Mouse (Mus musculus): ENCODE measurements around the gene Rab5a. TPM values are rescaled to one million over a fixed set of nuclear protein-coding genes. Genes with fewer than 3 reads are reported as not detected.
"Not testable (repeated sequence)": the region's sequence is repeated elsewhere in the genome, so short reads cannot be mapped to it uniquely, and the experiment has no call there.

The Rab5a gene
- polyA plus RNA-seq, 1 experiment from 2014 or later = 91.6 TPM

- Histone ChIP-seq H3K27ac (no peak overlapping the region), H3K4me1 (no peaks in the 10 kb centered on the region), H3K4me3 (no peak overlapping the region), H3K9ac (no peak overlapping the region), H3K36me3 (peaks cover 31% of the 10 kb centered on the region), H3K27me3 (no peaks in the 10 kb centered on the region), H3K4me2 (no peak overlapping the region), H3K9me3 (no peaks in the 10 kb centered on the region)
- ATAC-seq (ENCODE audit: insufficient number of reproducible peaks, low FRiP score, low TSS enrichment, low read depth) = no peak
- 89% methylated on average over 4 of the region's 4 CpGs for WGBS
Measured at GRCm38 (mm10) chr17:53488291-53489006, 9.4 kb downstream of the Rab5a start.

GRCm38 (mm10) chr17:53489007-53489378, 10.0 kb downstream of the Rab5a start:
- Histone ChIP-seq H3K9me3 (no peaks in the 10 kb centered on the region), H3K4me2 (no peak overlapping the region), H3K9ac (no peak overlapping the region), H3K27me3 (no peaks in the 10 kb centered on the region), H3K27ac (no peak overlapping the region), H3K4me3 (no peak overlapping the region), H3K36me3 (peaks cover 32% of the 10 kb centered on the region), H3K4me1 (no peaks in the 10 kb centered on the region)
- WGBS = 95% methylated on average over 1 of the region's 1 CpGs
- no peak for ATAC-seq (ENCODE audit: insufficient number of reproducible peaks, low FRiP score, low TSS enrichment, low read depth)

DNA sequence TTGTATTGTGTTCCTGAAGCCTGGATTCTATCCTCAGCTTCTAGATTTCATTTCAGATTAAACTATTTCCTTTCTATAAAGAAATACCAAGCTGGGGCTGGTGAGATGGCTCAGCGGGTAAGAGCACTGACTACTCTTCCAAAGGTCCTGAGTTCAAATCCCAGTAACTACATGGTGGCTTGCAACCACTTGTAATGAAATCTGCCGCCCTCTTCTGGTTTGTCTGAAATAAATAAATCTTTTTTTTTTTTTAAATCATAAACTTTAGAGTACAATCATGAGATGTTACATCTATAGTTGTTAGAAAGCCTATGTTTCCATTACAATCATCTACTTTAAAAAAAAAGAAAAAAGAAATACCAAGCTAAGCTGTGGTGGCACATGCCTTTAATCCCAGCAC, 23.9 kb downstream of the Rab5a start:
- H3K4me1 ChIP-seq = no peaks in the 10 kb centered on the region
- H3K36me3 ChIP-seq = peaks cover 57% of the 10 kb centered on the region
- WGBS = 96% methylated on average over 2 of the region's 2 CpGs
- no peak overlapping the region for H3K4me2 ChIP-seq
- H3K4me3 ChIP-seq = no peak overlapping the region
- no peaks in the 10 kb centered on the region for H3K27me3 ChIP-seq
- ATAC-seq (ENCODE audit: insufficient number of reproducible peaks, low FRiP score, low TSS enrichment, low read depth) = no peak
- H3K9me3 ChIP-seq = no peaks in the 10 kb centered on the region
- no peak overlapping the region for H3K9ac ChIP-seq
- no peak overlapping the region for H3K27ac ChIP-seq

DNA sequence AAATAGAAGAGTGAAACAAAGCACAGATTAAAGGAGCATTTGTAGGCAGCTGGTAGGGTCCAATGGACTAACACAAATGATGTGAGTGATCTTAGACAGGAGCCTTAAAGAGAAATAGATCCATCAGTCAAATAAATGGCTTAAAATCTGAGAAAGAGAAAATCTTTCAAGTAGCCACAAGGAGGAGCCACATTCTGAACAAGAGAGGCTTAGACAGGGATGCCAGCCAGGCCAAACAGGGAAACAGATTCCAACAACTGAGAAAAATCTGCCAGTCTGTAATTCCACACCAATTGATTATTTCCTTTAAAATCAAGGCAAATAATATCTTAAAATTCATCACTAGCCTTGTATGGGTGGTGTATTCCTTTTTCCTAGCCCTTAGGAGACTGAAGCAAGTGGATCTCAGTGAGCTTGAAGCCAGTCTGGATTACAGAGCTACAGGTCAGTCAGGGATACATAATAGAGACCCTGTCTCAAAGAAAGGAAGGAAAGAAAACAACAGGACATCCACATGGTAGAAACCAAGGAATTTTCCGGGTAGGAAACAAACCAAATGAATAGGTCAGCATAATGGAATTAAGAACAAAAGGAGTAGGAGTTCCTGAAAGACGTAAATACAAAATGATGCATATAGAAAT, 33.4 kb downstream of the Rab5a start:
- H3K36me3 ChIP-seq = 0 out of 2 replicates have a peak, but pooled peaks cover 6% of the 10 kb centered on the region
- no peaks in the 10 kb centered on the region for H3K27me3 ChIP-seq
- H3K4me1 ChIP-seq = no peaks in the 10 kb centered on the region
- WGBS = 77% methylated on average over 2 of the region's 2 CpGs
- H3K9me3 ChIP-seq = no peaks in the 10 kb centered on the region
- no peak overlapping the region for H3K9ac ChIP-seq
- no peak overlapping the region for H3K4me2 ChIP-seq
- ATAC-seq (ENCODE audit: insufficient number of reproducible peaks, low FRiP score, low TSS enrichment, low read depth) = no peak
- no peak overlapping the region for H3K27ac ChIP-seq
- no peak overlapping the region for H3K4me3 ChIP-seq

GRCm38 (mm10) chr17:53519364-53519763, 40.3 kb downstream of the Rab5a start:
- no peak overlapping the region for H3K9ac ChIP-seq
- 0 out of 2 replicates have a peak, but pooled peaks cover 5% of the 10 kb centered on the region for H3K36me3 ChIP-seq
- no peaks in the 10 kb centered on the region for H3K9me3 ChIP-seq
- no peak overlapping the region for H3K4me3 ChIP-seq
- no peaks in the 10 kb centered on the region for H3K4me1 ChIP-seq
- no peak for ATAC-seq (ENCODE audit: insufficient number of reproducible peaks, low FRiP score, low TSS enrichment, low read depth)
- no peaks in the 10 kb centered on the region for H3K27me3 ChIP-seq
- H3K27ac ChIP-seq = no peak overlapping the region
- no peak overlapping the region for H3K4me2 ChIP-seq

DNA sequence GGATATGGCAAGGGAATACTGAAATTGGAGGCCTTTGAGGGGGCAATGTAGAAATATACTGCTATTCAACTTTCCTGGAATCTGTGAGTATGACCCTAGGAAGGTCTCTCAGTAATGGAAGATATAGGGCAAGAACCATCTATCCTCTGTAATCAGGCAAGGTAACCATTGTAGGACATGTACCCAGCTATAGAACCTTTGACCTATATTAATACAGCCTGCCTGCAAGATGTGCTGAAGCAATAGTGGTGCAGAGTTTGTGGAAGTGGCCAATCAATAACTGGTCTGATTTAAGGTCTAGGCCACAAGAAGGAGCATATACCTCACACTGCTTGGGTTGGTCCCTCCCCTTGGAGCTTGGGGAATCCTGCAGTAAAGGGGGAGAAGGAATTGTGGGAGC, 41.5 kb downstream of the Rab5a start:
- no peak for ATAC-seq (ENCODE audit: insufficient number of reproducible peaks, low FRiP score, low TSS enrichment, low read depth)
- no peaks in the 10 kb centered on the region for H3K27me3 ChIP-seq
- H3K9ac ChIP-seq = no peak overlapping the region
- H3K9me3 ChIP-seq = no peaks in the 10 kb centered on the region
- H3K27ac ChIP-seq = no peak overlapping the region
- no peak overlapping the region for H3K4me3 ChIP-seq
- H3K4me2 ChIP-seq = no peak overlapping the region
- no peaks in the 10 kb centered on the region for H3K4me1 ChIP-seq
- 0 out of 2 replicates have a peak, but pooled peaks cover 3% of the 10 kb centered on the region for H3K36me3 ChIP-seq

- Histone ChIP-seq H3K27me3 (no peaks in the 10 kb centered on the region), H3K9me3 (no peaks in the 10 kb centered on the region), H3K4me3 (no peak overlapping the region), H3K27ac (no peak overlapping the region), H3K36me3 (no peaks in the 10 kb centered on the region), H3K4me1 (no peaks in the 10 kb centered on the region), H3K4me2 (no peak overlapping the region), H3K9ac (no peak overlapping the region)
- ATAC-seq (ENCODE audit: insufficient number of reproducible peaks, low FRiP score, low TSS enrichment, low read depth) = no peak
- WGBS = 91% methylated on average over 2 of the region's 2 CpGs
Measured at GRCm38 (mm10) chr17:53528034-53528433, 49.0 kb downstream of the Rab5a start.

DNA sequence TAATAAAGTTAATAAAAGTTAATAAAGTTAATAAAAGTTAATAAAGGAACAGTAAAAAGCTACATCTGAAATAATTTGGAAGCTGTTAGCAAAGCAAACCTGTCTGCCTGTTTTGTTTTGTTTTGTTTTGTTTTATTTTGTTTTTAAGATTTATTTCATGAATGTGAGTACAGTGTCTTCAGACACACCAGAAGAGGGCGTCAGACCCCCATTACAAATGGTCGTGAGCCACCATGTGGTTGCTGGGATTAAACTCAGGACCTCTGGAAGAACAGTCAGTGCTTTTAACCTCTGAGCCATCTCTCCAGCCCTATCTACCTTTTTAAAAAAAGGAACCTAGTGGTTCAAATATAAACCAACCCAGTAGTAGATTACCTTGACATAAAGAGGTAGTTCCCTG, 52.1 kb downstream of the Rab5a start:
- H3K4me2 ChIP-seq = no peak overlapping the region

DNA sequence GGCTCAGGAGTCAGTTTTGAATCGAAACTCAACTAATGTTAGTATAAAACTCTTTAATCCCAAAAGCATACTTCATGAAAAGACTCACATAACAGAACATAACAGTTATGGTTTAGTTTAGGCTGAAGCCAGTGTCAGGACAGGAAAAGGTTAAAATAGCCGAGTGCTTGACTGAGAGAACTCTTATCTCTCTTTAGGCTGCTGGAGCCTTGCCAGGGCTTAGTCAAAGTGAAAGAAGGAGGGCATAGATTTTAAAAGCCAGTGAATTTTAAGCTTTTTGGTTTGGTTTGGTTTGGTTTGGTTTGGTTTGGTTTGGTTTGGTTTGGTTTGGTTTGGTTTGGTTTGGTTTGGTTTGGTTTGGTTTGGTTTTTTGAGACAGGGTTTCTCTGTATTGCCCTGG, 53.4 kb downstream of the Rab5a start:
- H3K27ac ChIP-seq = no peak overlapping the region
- no peak for ATAC-seq (ENCODE audit: insufficient number of reproducible peaks, low FRiP score, low TSS enrichment, low read depth)
- no peaks in the 10 kb centered on the region for H3K4me1 ChIP-seq
- H3K27me3 ChIP-seq = no peaks in the 10 kb centered on the region
- H3K9me3 ChIP-seq = no peaks in the 10 kb centered on the region
- H3K4me3 ChIP-seq = no peak overlapping the region
- H3K9ac ChIP-seq = no peak overlapping the region
- no peak overlapping the region for H3K4me2 ChIP-seq
- WGBS = 55% methylated on average over 2 of the region's 2 CpGs
- H3K36me3 ChIP-seq = no peaks in the 10 kb centered on the region

More for the DNA sequence above, 52.1 kb downstream of the Rab5a start:
- H3K27me3 ChIP-seq = no peaks in the 10 kb centered on the region
- H3K27ac ChIP-seq = no peak overlapping the region
- H3K36me3 ChIP-seq = no peaks in the 10 kb centered on the region
- 53% methylated on average over 2 of the region's 2 CpGs for WGBS
- no peak overlapping the region for H3K9ac ChIP-seq
- no peaks in the 10 kb centered on the region for H3K4me1 ChIP-seq
- H3K4me3 ChIP-seq = no peak overlapping the region
- ATAC-seq (ENCODE audit: insufficient number of reproducible peaks, low FRiP score, low TSS enrichment, low read depth) = no peak
- H3K9me3 ChIP-seq = no peaks in the 10 kb centered on the region

GRCm38 (mm10) chr17:53539351-53539750, 60.3 kb downstream of the Rab5a start, which contains the start of gene Pp2d1:
Gene Pp2d1 (minus strand): TSS chr17:53539451.
- not testable (repeated sequence) for H3K4me2 ChIP-seq; H3K36me3 ChIP-seq; H3K9me3 ChIP-seq; H3K4me1 ChIP-seq; H3K27ac ChIP-seq; ATAC-seq (ENCODE audit: insufficient number of reproducible peaks, low FRiP score, low TSS enrichment, low read depth); H3K9ac ChIP-seq; H3K27me3 ChIP-seq; H3K4me3 ChIP-seq
- 84% methylated on average over 2 of the region's 2 CpGs for WGBS

- Histone ChIP-seq H3K4me1 (peaks cover 4% of the 10 kb centered on the region; the same call in 1 of the 2 replicates), H3K9ac (no peak overlapping the region)
- 96% methylated on average over 4 of the region's 4 CpGs for WGBS
Measured at GRCm38 (mm10) chr17:53542536-53542935, 63.5 kb downstream of the Rab5a start.

GRCm38 (mm10) chr17:53543591-53544324, 64.7 kb downstream of the Rab5a start:
- no peaks in the 10 kb centered on the region for H3K9me3 ChIP-seq
- H3K27ac ChIP-seq = no peak overlapping the region
- no peak for ATAC-seq (ENCODE audit: insufficient number of reproducible peaks, low FRiP score, low TSS enrichment, low read depth)
- 45% methylated on average over 9 of the region's 9 CpGs for WGBS
- no peaks in the 10 kb centered on the region for H3K36me3 ChIP-seq
- H3K4me2 ChIP-seq = no peak overlapping the region
- H3K9ac ChIP-seq = no peak overlapping the region
- peaks cover 4% of the 10 kb centered on the region; the same call in 1 of the 2 replicates for H3K4me1 ChIP-seq
- H3K4me3 ChIP-seq = no peak overlapping the region
- no peaks in the 10 kb centered on the region for H3K27me3 ChIP-seq

More at GRCm38 (mm10) chr17:53542536-53542935, 63.5 kb downstream of the Rab5a start:
- no peak overlapping the region for H3K4me3 ChIP-seq
- ATAC-seq (ENCODE audit: insufficient number of reproducible peaks, low FRiP score, low TSS enrichment, low read depth) = no peak
- no peak overlapping the region for H3K4me2 ChIP-seq
- H3K27me3 ChIP-seq = no peaks in the 10 kb centered on the region
- H3K9me3 ChIP-seq = no peaks in the 10 kb centered on the region
- no peak overlapping the region for H3K27ac ChIP-seq
- H3K36me3 ChIP-seq = no peaks in the 10 kb centered on the region

All from limb, embryonic 15.5 days (tissue).